Mouse (Mus musculus) heart, embryonic 15.5 days (tissue): ENCODE data around the gene Evpl. TPM values are rescaled to one million over a fixed set of nuclear protein-coding genes. Genes with fewer than 3 reads are reported as not detected.

Experiments used
- ATAC-seq: fragments of 200-750 bp; cut with Nextera tagmentation; replicated peaks from 2 replicates; pipeline ENCODE4 v1.8.0; 2017; ENCODE audit warnings: low read depth, moderate TSS enrichment; ENCODE audit not compliant: insufficient number of reproducible peaks, insufficient read depth, low FRiP score
- H3K27ac ChIP-seq: fragments of 300-500 bp; sonication (generic); 2 replicates; pipeline ENCODE4 v1.5.1; 2015; ENCODE audit warnings: mild to moderate bottlenecking, inconsistent platforms
- H3K27me3 ChIP-seq: fragments of 300-500 bp; sonication (generic); 2 replicates; pipeline ENCODE4 v1.6.1; 2015; ENCODE audit warnings: inconsistent platforms
- H3K36me3 ChIP-seq: fragments of 300-500 bp; sonication (generic); 2 replicates; pipeline ENCODE4 v1.6.1; 2015; ENCODE audit warnings: mild to moderate bottlenecking, inconsistent platforms
- H3K4me1 ChIP-seq: fragments of 300-500 bp; sonication (generic); replicated peaks from 2 replicates; pipeline ENCODE4 v1.6.1; 2015; ENCODE audit warnings: inconsistent platforms
- H3K4me2 ChIP-seq: fragments of 300-500 bp; sonication (generic); 2 replicates; pipeline ENCODE4 v1.6.1; 2015; ENCODE audit warnings: inconsistent platforms, mild to moderate bottlenecking, moderate library complexity
- H3K4me3 ChIP-seq: fragments of 300-500 bp; sonication (generic); 2 replicates; pipeline ENCODE4 v1.5.1; 2015; ENCODE audit warnings: mild to moderate bottlenecking, inconsistent platforms
- H3K9ac ChIP-seq: fragments of 300-500 bp; sonication (generic); 2 replicates; pipeline ENCODE4 v1.6.1; 2015; ENCODE audit warnings: mild to moderate bottlenecking, inconsistent platforms
- H3K9me3 ChIP-seq: fragments of 300-500 bp; sonication (generic); replicated peaks from 2 replicates; pipeline ENCODE4 v1.6.1; 2016; ENCODE audit warnings: inconsistent platforms
- WGBS: fragments of 180-500 bp; shearing (Covaris S2); methylation state at CpG from one replicate; pipeline ENCODE4 v1.1.7; 2015; ENCODE audit warnings: mixed read lengths; 5-methylcytosine and 5-hydroxymethylcytosine counted together
- polyA plus RNA-seq: library from polyadenylated mRNA; unstranded; fragments of >200 nt; fragmentation: Nextera tagmentation; extraction: Ambion mirVana; gene quantifications from 2 replicates; pipeline ENCODE4 v1.2.1, GENCODE M21; 2015

Evpl gene
- polyA plus RNA-seq, 1 experiment from 2014 or later = 0.71 TPM

GRCm38 (mm10) chr11:116228699-116229098 is 9.2 kb downstream of the Evpl start:
- no peak for ATAC-seq
- no peaks in the 10 kb centered on the region for H3K9me3 ChIP-seq
- H3K36me3 ChIP-seq = no peaks in the 10 kb centered on the region
- H3K4me3 ChIP-seq = no peak overlapping the region
- H3K9ac ChIP-seq = no peak overlapping the region
- peaks cover 41% of the 10 kb centered on the region for H3K27me3 ChIP-seq
- H3K4me2 ChIP-seq = no peak overlapping the region
- H3K4me1 ChIP-seq = peaks cover 6% of the 10 kb centered on the region
- no peak overlapping the region for H3K27ac ChIP-seq
- 75% methylated on average over 4 of the region's 4 CpGs for WGBS

DNA sequence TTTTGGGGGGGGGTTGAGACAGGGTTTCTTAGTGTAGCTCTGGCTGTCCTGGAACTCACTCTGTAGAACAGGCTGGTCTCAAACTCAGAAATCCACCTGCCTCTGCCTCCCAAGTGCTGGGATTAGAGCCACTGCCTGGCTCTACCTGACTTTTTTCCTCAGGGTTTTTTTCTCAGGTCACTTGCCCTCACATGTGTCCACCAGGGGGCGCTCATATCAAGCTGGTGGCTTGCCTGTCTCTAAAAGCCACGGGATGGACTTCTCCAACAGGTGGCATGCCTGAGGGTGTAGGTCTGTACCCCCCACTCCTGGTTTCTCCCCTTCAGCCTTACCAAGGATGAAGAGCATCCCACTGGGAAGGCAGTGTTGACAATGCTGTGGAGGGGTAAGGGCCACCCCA is 11.5 kb downstream of the Evpl start:
- Histone ChIP-seq H3K27ac (no peak overlapping the region), H3K4me2 (no peak overlapping the region), H3K36me3 (no peaks in the 10 kb centered on the region), H3K9ac (no peak overlapping the region), H3K4me3 (no peak overlapping the region), H3K27me3 (peaks cover 49% of the 10 kb centered on the region), H3K9me3 (no peaks in the 10 kb centered on the region), H3K4me1 (peaks cover 14% of the 10 kb centered on the region)
- WGBS = 0% methylated on average over 2 of the region's 2 CpGs
- no peak for ATAC-seq

GRCm38 (mm10) chr11:116222740-116223059 is 15.2 kb downstream of the Evpl start:
- Histone ChIP-seq H3K9me3 (no peaks in the 10 kb centered on the region), H3K36me3 (no peaks in the 10 kb centered on the region), H3K27ac (no peak overlapping the region), H3K4me2 (peak overlapping the region; percentile 78), H3K4me3 (peak overlapping the region; percentile 46), H3K27me3 (peaks cover 56% of the 10 kb centered on the region), H3K4me1 (peaks cover 39% of the 10 kb centered on the region), H3K9ac (peak overlapping the region; percentile 54)
- no peak for ATAC-seq
- WGBS = 11% methylated on average over 23 of the region's 23 CpGs

GRCm38 (mm10) chr11:116221931-116222739 is 15.7 kb downstream of the Evpl start:
- Histone ChIP-seq H3K9me3 (no peaks in the 10 kb centered on the region), H3K4me2 (peak overlapping the region; percentile 78), H3K36me3 (no peaks in the 10 kb centered on the region), H3K4me1 (peaks cover 40% of the 10 kb centered on the region), H3K4me3 (peak overlapping the region; percentile 46), H3K27me3 (peaks cover 53% of the 10 kb centered on the region), H3K9ac (peak overlapping the region; percentile 54), H3K27ac (no peak overlapping the region)
- 10% methylated on average over 53 of the region's 53 CpGs for WGBS
- ATAC-seq = no peak

GRCm38 (mm10) chr11:116219885-116220284 is 18.0 kb downstream of the Evpl start:
- 0 out of 2 replicates have a peak, but pooled peaks have one; percentile 12 for ATAC-seq
- peaks cover 40% of the 10 kb centered on the region for H3K4me1 ChIP-seq
- peak overlapping the region; percentile 89 for H3K27ac ChIP-seq
- no peaks in the 10 kb centered on the region for H3K36me3 ChIP-seq
- no peak overlapping the region for H3K4me3 ChIP-seq
- 15% methylated on average over 4 of the region's 4 CpGs for WGBS
- H3K9me3 ChIP-seq = no peaks in the 10 kb centered on the region
- H3K9ac ChIP-seq = no peak overlapping the region
- no peak overlapping the region for H3K4me2 ChIP-seq
- peaks cover 44% of the 10 kb centered on the region for H3K27me3 ChIP-seq

DNA sequence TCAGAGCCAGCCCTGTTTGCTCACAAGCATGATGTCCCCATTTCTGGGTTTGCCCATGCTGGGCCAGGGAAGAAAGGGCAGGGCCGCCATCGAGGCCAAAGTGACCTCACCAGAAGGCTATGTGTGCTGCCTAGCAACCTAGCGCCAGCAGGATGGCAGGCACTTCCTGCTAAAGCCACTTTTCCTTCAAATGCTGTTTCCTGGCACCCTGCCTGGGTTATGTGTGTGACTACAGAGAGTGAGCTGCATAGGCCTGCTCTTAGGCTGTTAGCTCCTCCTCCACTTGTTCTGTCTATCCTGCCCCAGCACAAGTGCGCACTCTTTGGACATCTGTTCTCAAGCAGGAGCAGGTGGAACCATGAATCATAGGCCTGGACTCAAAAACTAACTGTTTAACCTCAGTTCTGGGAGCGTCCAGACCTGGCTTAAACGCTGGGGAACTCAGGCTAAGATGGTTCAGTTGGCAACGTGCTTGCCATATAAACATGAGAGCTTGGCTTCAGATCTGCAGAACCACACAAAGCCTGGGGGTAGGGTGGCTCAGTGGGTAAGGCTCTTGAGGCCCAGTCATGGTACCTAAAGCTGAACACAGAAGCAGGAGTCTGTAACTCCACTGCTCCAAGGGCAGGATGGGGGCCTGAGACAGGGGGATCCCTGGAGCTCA is 19.0 kb downstream of the Evpl start:
- no peak overlapping the region for H3K4me3 ChIP-seq
- 0 out of 2 replicates have a peak overlapping the region, but pooled peaks have one; percentile 3 for H3K4me2 ChIP-seq
- H3K27me3 ChIP-seq = peaks cover 35% of the 10 kb centered on the region
- no peaks in the 10 kb centered on the region for H3K9me3 ChIP-seq
- WGBS = 28% methylated on average over 7 of the region's 7 CpGs
- H3K4me1 ChIP-seq = peaks cover 40% of the 10 kb centered on the region
- H3K36me3 ChIP-seq = no peaks in the 10 kb centered on the region
- peak; percentile 85 for ATAC-seq
- 0 out of 2 replicates have a peak overlapping the region, but pooled peaks have one; percentile 12 for H3K9ac ChIP-seq
- peak overlapping the region; percentile 89 for H3K27ac ChIP-seq

GRCm38 (mm10) chr11:116218263-116218662 is 19.6 kb downstream of the Evpl start:
- Histone ChIP-seq H3K4me3 (no peak overlapping the region), H3K9ac (no peak overlapping the region), H3K27me3 (peaks cover 29% of the 10 kb centered on the region), H3K9me3 (no peaks in the 10 kb centered on the region), H3K27ac (peak overlapping the region; percentile 89), H3K4me2 (0 out of 2 replicates have a peak overlapping the region, but pooled peaks have one; percentile 3), H3K36me3 (no peaks in the 10 kb centered on the region), H3K4me1 (peaks cover 40% of the 10 kb centered on the region)
- 0 out of 2 replicates have a peak, but pooled peaks have one; percentile 0 for ATAC-seq
- WGBS = 65% methylated on average over 2 of the region's 2 CpGs

GRCm38 (mm10) chr11:116216549-116216948 is 21.3 kb downstream of the Evpl start:
- H3K27me3 ChIP-seq = peaks cover 12% of the 10 kb centered on the region
- peaks cover 27% of the 10 kb centered on the region for H3K4me1 ChIP-seq
- no peak for ATAC-seq
- no peaks in the 10 kb centered on the region for H3K9me3 ChIP-seq
- H3K4me2 ChIP-seq = no peak overlapping the region
- 80% methylated on average over 11 of the region's 11 CpGs for WGBS
- H3K27ac ChIP-seq = no peak overlapping the region
- no peak overlapping the region for H3K9ac ChIP-seq
- peaks cover 4% of the 10 kb centered on the region; the same call in 1 of the 2 replicates for H3K36me3 ChIP-seq
- no peak overlapping the region for H3K4me3 ChIP-seq

GRCm38 (mm10) chr11:116215991-116216390 is 21.9 kb downstream of the Evpl start:
- peaks cover 6% of the 10 kb centered on the region for H3K27me3 ChIP-seq
- no peak for ATAC-seq
- H3K4me2 ChIP-seq = no peak overlapping the region
- no peaks in the 10 kb centered on the region for H3K9me3 ChIP-seq
- 86% methylated on average over 6 of the region's 6 CpGs for WGBS
- H3K9ac ChIP-seq = no peak overlapping the region
- peaks cover 26% of the 10 kb centered on the region for H3K4me1 ChIP-seq
- no peak overlapping the region for H3K4me3 ChIP-seq
- H3K36me3 ChIP-seq = peaks cover 4% of the 10 kb centered on the region; the same call in 1 of the 2 replicates
- no peak overlapping the region for H3K27ac ChIP-seq

DNA sequence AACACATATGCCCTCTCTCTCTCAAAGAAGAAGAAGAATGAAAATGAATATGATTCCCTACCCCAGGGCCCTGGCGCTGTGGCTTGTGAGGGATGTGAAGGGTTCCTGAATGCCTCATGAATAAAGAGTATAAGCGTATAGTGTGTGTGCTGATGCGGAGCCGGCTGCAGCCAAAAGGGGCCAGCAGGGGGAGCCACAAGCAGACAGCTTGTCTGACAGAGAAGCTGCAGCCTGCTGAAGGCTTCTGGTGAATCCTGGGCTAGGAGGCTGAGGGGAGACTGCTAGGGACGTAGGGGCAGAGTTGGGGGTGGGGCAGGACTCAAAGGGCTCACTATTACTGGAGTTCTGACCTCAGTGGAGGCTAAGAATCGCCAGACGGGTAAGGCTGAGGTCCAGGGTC is 22.7 kb downstream of the Evpl start:
- no peak overlapping the region for H3K4me3 ChIP-seq
- no peak for ATAC-seq
- H3K4me1 ChIP-seq = peaks cover 24% of the 10 kb centered on the region
- H3K9me3 ChIP-seq = no peaks in the 10 kb centered on the region
- H3K27me3 ChIP-seq = no peaks in the 10 kb centered on the region
- no peak overlapping the region for H3K9ac ChIP-seq
- H3K36me3 ChIP-seq = peaks cover 4% of the 10 kb centered on the region; the same call in 1 of the 2 replicates
- no peak overlapping the region for H3K27ac ChIP-seq
- H3K4me2 ChIP-seq = no peak overlapping the region
- WGBS = 82% methylated on average over 7 of the region's 7 CpGs

- 78% methylated on average over 13 of the region's 13 CpGs for WGBS
- H3K27ac ChIP-seq = no peak overlapping the region
- H3K4me2 ChIP-seq = no peak overlapping the region
- H3K36me3 ChIP-seq = peaks cover 4% of the 10 kb centered on the region; the same call in 1 of the 2 replicates
- ATAC-seq = no peak
- H3K27me3 ChIP-seq = no peaks in the 10 kb centered on the region
- no peak overlapping the region for H3K9ac ChIP-seq
- H3K4me1 ChIP-seq = peaks cover 14% of the 10 kb centered on the region
- H3K4me3 ChIP-seq = no peak overlapping the region
- H3K9me3 ChIP-seq = no peaks in the 10 kb centered on the region
Observed at GRCm38 (mm10) chr11:116213877-116214510, 23.9 kb downstream of the Evpl start.
